Mouse (Mus musculus) monocyte, adult 59 days (primary cell): ENCODE results near the gene Dmkn. TPM values are rescaled to one million over a fixed set of nuclear protein-coding genes. Genes with fewer than 3 reads are reported as not detected.

Experiments used
- total RNA-seq, 2 experiments: library from RNA; stranded (reverse); gene quantifications; one replicate each; pipeline ENCODE4 v1.2.4; 2023

Gene Dmkn
- total RNA-seq = 1 to 10 TPM in 1 of 2 experiments, not detected in 1; 1.3 TPM

DNA sequence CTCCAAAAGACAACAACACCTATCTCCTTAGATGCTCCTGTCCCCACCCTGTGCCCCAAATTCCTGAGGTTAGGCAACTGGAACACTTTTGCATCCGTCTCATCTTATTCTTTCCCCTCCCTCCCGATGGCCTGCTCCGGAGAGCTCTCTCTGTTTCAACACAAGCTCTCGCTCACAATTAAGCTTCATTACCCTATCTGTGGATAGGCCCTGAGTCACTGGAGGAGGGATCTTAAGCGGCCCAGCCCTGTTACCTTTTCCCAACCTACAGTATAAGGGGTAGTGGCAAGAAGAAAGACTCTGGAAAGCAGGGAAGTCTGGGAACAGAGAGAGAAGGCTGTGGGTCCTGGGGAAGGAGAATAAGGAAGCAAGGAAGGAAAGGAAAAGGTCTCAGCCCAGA lies at the start of gene Dmkn:
Gene Dmkn, plus strand, starts transcription at position 301 of the 400 bp plus-strand sequence.

DNA sequence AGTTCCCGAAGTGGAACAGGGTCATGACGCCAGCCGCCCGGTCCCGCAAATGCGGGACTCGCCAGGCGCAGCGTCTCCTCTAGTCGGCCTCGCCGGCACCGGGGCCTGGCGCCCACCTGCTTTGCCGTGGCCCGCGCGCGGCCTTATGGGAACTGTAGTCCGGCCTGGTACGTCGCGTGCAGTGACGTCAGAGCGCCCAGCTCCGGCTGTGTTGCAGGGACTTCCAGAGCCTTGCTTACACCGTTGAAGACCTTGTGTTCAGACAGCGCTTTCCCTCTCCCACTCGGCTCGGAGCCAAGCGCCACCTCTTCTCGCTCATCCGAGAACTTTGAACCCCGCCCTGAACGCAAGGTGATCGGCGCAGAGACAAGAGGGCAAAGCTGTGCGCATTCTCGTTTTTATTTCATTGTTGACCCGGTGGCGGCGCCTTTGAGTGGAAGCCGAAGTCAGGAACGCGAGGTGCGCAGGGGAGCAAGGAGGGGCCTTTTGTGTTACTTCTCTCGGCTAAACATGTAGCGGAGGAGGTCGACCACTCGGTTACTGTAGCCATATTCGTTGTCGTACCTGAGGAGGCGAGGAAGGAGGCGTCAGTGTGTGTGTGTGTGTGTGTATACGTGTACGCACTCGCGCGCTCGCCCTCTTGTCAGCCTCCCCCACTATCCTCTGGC lies 34.0 kb upstream of the Dmkn start, which contains the start of gene Tmem147:
Gene Tmem147, minus strand, starts transcription at position 145 of the 668 bp plus-strand sequence.

DNA sequence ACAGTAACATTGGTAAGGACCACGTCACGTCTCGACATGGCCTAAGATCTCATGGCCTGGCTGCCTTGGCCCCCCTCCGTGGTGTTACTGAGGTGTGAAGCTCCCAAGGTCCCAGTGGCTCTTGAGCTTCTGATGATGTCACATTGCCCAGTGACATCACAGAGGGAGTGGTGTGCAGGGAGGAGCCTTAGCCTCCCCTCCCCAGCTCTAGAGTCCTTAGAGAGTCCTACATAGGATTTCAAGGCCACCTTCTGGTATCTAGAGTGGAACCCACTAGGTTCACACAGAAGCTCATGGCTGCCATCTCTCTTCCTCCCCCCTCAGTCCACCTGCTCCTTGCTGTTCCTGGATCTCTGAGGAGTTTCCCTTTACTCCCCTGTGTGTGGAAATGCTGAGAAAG lies 19.9 kb upstream of the Dmkn start, which contains the start of gene Gapdhs:
Gene Gapdhs, minus strand, starts transcription at position 65 of the 400 bp plus-strand sequence.

DNA sequence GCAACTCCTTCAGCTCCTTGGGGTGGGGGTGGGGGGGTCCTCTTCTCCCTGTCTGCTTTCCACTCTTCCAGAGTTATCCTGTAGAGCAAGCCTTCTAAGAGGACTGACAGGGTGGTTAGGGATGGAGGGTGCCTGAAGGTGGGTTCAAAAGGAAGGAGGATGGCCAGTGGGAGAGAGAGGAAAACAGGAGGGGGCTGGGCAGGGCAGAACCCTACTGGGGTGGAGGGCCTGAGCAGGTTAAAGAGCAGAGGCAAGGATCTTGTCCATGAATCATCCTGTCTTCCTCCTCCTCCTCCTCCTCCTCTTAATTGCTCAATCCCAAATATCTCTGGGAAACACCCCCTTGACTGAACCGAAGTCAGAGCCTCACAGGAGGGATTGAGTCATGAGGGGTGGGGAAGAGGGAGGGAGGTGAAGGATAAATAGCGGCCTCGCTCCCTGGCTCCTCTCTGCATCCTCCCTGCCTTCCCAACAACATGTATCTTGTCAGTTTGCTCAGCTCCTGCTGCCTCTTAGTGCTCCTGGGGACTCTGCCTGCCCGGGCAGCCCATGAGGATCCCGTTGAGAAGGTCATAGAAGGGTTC lies 12.4 kb upstream of the Dmkn start, which contains the start of gene Sbsn:
Gene Sbsn, plus strand, starts transcription at position 386 of the 584 bp plus-strand sequence.

DNA sequence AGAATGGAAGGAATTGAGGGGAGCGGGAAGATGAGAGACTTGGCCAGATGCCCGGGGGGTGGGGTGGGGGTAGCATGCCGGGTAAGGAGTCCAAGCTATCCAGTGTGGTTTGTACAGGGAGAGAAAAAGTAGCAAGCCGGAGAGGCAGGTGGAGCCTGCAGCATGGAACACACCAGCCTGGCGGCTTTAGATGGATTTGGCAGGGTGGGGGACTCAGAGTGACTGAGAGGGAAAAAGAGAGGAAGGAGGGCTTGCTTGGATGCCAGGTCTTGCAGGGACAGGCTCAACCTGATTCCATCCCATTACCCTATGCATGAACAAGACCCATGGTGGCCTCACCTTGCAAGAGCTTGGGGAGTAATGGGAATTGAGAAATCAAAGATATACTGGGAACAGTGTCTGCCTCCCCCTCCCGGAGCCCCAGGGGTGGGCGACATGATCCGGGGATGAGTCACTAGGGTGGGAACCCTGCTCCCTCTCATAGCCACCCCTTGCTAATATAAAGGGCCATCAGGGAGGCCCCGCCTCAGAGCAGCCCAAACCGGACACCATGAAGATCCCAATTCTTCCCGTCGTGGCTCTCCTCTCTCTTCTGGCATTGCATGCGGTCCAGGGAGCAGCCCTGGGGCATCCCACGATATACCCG lies 23.9 kb downstream of the Dmkn start, which contains the start of gene Krtdap:
Gene Krtdap, plus strand, starts transcription at position 520 of the 646 bp plus-strand sequence.

DNA sequence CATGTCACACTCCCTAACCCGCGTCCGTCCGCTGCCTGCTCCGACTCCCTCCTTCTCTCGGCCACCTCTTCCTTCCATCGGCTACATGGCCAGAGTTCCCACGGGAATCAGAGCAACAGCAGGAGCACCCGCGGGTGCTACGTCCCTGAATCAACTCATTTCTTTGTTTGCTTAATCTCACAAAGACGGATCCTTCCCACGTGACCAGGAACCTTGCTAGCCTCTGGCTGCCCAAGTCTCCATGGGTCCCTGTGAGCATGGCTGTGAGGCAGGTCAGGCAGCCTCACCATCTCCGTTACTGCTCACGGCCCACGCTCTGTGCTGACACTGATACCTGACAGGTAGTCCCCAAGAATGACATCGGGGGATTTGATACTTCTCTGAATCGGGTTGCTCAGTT lies 60.1 kb downstream of the Dmkn start, which contains the start of gene Ffar2:
Gene Ffar2, minus strand, starts transcription at position 101 of the 400 bp plus-strand sequence.

Other genes with a start within 250 kb of the Dmkn start
- 1 to 10 TPM; 1.3 to 2.7 TPM for gene Arhgap33, start 228.7 kb upstream of the Dmkn start, total RNA-seq
- 1 to 10 TPM; 2.1 to 3.2 TPM for gene Hspb6, start 211.6 kb upstream of the Dmkn start, total RNA-seq
- gene Proser3, start 211.5 kb upstream of the Dmkn start, total RNA-seq = 10 to 100 TPM in 1 of 2 experiments, 1 to 10 TPM in 1; 5.3 to 10.2 TPM
- gene Lin37, start 203.9 kb upstream of the Dmkn start, total RNA-seq = 10 to 100 TPM; 31.9 to 38.0 TPM
- 10 to 100 TPM; 66.5 to 69.1 TPM for gene U2af1l4, start 200.5 kb upstream of the Dmkn start, total RNA-seq
- 1 to 10 TPM; 7.5 to 7.7 TPM for gene Gm49396, start 200.4 kb upstream of the Dmkn start, total RNA-seq
- gene Psenen, start 200.1 kb upstream of the Dmkn start, total RNA-seq = 100 to 1,000 TPM; 138 to 143 TPM
- 1 to 10 TPM; 2.0 to 5.9 TPM for gene Igflr1, start 198.3 kb upstream of the Dmkn start, total RNA-seq
- gene Kmt2b, start 175.0 kb upstream of the Dmkn start, total RNA-seq = 10 to 100 TPM; 68.9 to 78.9 TPM
- 1 to 10 TPM in 1 of 2 experiments, under 1 TPM in 1; 0.66 to 3.2 TPM for gene Zbtb32, start 164.8 kb upstream of the Dmkn start, total RNA-seq
- not detected for gene Upk1a, start 150.9 kb upstream of the Dmkn start, total RNA-seq
- 100 to 1,000 TPM; 279 to 306 TPM for gene Cox6b1, start 137.6 kb upstream of the Dmkn start, total RNA-seq
- gene Etv2, start 127.9 kb upstream of the Dmkn start, total RNA-seq = not detected
- gene Rbm42, start 113.4 kb upstream of the Dmkn start, total RNA-seq = 100 to 1,000 TPM in 1 of 2 experiments, 10 to 100 TPM in 1; 92.9 to 103 TPM
- gene Haus5, start 98.8 kb upstream of the Dmkn start, total RNA-seq = 10 to 100 TPM in 1 of 2 experiments, 1 to 10 TPM in 1; 9.9 to 12.1 TPM
- not detected for gene Pmis2, start 92.2 kb upstream of the Dmkn start, total RNA-seq
- not detected for gene 2200002J24Rik, start 64.8 kb upstream of the Dmkn start, total RNA-seq
- gene Atp4a, start 51.5 kb upstream of the Dmkn start, total RNA-seq = not detected
- gene Tmem147, start 34.2 kb upstream of the Dmkn start, total RNA-seq = 10 to 100 TPM; 51.6 to 63.4 TPM
- not detected for gene Gapdhs, start 20.1 kb upstream of the Dmkn start, total RNA-seq
- gene Sbsn, start 12.3 kb upstream of the Dmkn start, total RNA-seq = 1 to 10 TPM; 2.8 to 3.8 TPM
- not detected for gene Krtdap, start 24.1 kb downstream of the Dmkn start, total RNA-seq
- 1 to 10 TPM; 1.8 to 2.3 TPM for gene Ffar2, start 60.0 kb downstream of the Dmkn start, total RNA-seq
- not detected for gene Ffar3, start 92.4 kb downstream of the Dmkn start, total RNA-seq
- under 1 TPM; 0.12 to 0.18 TPM for gene Ffar1, start 97.8 kb downstream of the Dmkn start, total RNA-seq
- gene Cd22, start 116.6 kb downstream of the Dmkn start, total RNA-seq = 10 to 100 TPM; 14.0 to 15.4 TPM
- 1 to 10 TPM; 3.3 to 3.8 TPM for gene Mag, start 151.1 kb downstream of the Dmkn start, total RNA-seq
- gene Hamp2, start 160.9 kb downstream of the Dmkn start, total RNA-seq = 1 to 10 TPM; 1.4 to 4.0 TPM
- gene Hamp, start 180.3 kb downstream of the Dmkn start, total RNA-seq = not detected
- 100 to 1,000 TPM; 148 to 186 TPM for gene Usf2, start 193.0 kb downstream of the Dmkn start, total RNA-seq
- 10 to 100 TPM; 13.7 to 19.7 TPM for gene Lsr, start 209.7 kb downstream of the Dmkn start, total RNA-seq
- 1 to 10 TPM; 1.5 to 2.3 TPM for gene Fam187b, start 210.0 kb downstream of the Dmkn start, total RNA-seq